Mouse (Mus musculus): ENCODE measurements at regions not wholly inside any gene's neighbourhood (a gene's known extent, or its start where the extent isn't known, plus 50 kb on each side); places are given as distances from the start of the nearest gene placed in this dataset.
"Not testable (repeated sequence)": the region's sequence is repeated elsewhere in the genome, so short reads cannot be mapped to it uniquely, and the experiment has no call there.

DNA sequence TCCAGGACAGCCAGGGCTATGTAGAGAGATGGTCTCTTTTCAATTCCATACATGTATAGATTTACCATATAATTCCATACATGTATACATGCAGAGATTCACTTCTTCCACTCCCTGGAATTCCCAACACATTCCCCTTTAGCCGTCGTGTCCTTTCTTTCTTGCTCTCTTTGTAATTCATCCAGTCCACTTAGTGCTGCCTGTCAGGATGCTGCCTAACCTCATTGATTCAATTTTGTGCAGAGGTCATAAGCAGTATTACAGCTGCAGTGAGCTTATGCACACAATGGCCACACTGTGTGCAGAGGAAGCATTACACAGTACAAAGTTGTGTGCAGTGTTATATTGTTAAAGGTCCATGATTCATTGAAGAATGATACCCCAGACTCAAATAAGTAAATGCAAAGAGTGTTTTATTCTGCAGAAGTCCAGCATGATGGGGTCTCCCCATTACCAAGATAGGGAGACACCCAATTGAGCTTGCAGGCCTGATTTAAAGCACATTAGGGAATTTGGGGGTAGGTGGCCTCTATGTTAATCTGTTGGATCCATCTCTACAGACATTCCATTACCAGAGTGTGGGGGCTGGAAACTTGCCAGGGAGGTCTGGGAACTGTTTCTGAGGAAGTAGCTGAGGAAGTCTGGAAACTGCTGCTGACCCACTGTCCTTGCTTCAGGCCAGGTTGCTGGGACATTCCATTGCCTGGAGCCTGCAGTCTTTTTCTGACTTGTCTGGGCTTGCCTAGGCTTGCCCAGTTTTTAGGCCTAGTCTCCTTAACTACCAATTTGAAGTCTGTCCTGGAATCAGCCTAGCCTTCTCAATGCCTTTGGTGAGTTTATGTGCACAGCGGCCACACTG is 72.8 kb downstream of the Fam161a start:
- no peak for ATAC-seq (replicated peaks; ENCODE audit: insufficient number of reproducible peaks, low FRiP score, low TSS enrichment, poor library complexity, severe bottlenecking)

DNA sequence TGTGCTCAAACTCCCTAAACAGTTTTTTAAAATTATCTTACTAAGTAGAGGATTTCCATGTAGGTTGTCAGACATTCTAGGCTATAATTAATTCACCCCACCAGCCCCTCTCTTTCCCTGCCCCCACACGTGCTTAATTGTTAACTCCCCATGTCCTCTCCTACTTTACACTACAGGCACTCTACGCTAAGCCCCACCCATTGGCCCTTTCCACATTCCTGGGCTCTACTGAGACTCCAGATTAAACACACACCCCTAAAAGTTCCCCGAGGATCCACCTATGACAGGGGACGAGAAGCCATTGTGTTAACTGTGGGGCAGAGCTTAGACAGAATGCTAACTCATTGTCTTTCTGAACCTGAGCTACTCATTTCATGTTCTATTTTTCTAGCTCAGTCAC is 74.3 kb downstream of the Fam161a start:
- no peak for ATAC-seq (replicated peaks; ENCODE audit: insufficient number of reproducible peaks, low FRiP score, low TSS enrichment, poor library complexity, severe bottlenecking)

- not testable (repeated sequence) for ATAC-seq (replicated peaks; ENCODE audit: insufficient number of reproducible peaks, low FRiP score, low TSS enrichment, poor library complexity, severe bottlenecking)
Observed at GRCm38 (mm10) chr11:23083811-23084210, 76.5 kb downstream of the Fam161a start.

- no peak for ATAC-seq (replicated peaks; ENCODE audit: insufficient number of reproducible peaks, low FRiP score, low TSS enrichment, poor library complexity, severe bottlenecking)
Observed at GRCm38 (mm10) chr11:23095287-23095686, 88.0 kb downstream of the Fam161a start.

DNA sequence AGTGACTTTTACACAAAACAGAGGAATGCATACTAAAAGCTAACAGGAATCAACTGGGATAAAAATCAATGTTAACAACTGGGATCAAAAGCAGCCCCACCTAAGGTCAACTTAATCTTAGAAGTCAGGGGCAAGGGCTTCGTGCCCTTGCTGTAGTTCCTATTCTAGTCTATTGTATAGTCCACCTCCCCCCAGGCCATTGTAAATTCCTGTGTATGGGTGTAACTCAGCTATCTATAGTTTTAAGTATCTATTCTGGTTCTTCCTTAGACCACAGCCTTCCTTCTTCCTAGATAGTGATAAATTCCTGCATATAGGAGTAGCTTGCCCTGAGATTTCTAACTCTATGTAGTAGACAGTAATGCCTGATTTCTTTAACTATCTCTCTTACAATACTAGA is 88.4 kb downstream of the Fam161a start:
- ATAC-seq (replicated peaks; ENCODE audit: insufficient number of reproducible peaks, low FRiP score, low TSS enrichment, poor library complexity, severe bottlenecking): not testable (repeated sequence)

DNA sequence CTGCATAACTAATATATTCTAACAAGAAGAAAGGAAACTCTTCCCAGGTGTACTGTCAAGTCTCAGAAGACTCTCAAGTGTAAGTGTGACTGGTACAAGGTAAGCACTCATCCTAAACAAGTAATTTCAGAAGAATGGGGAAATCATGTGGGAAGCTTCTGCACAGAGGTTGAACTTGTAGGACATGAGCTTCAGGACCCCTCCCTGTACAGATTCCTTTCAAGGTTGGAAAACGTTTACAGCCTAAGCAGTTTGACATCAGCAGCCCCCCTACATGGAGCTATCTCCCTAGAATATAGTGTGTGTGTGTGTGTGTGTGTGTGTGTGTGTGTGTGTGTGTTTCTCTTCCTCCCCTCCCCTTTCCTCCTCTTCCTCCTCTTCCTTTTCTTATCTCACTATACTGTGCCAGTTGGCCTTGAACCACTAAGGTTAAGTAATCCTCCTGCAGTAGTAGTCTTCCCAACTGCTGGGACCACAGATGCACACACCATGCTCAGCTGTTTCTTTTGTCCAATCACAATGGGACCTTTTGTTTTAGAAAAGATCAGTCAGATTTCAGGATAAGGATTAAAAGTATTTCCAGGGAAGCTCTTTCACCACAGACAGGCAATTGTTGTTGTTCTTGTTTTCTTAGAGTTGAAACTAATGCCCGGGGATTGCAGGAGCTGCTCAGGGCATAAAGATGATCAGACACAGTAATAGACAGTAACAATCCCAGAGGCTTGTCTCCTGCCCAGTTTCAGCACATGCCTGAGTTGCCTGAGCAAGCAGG is 89.3 kb downstream of the Fam161a start:
- ATAC-seq (replicated peaks; ENCODE audit: insufficient number of reproducible peaks, low FRiP score, low TSS enrichment, poor library complexity, severe bottlenecking): no peak

DNA sequence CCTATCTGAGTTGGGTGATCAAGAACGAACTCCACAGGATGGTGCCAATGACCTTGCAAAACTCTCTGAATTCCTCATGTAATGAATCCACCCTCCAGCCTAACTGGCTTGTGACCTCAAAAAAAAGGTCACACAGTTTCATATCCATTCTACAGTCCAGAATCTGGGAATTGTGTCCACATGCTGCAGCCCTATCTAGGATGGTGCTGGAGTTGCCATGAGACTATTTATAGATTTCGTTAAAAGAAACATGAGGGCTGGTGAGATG is 89.8 kb downstream of the Fam161a start:
- no peak for ATAC-seq (replicated peaks; ENCODE audit: insufficient number of reproducible peaks, low FRiP score, low TSS enrichment, poor library complexity, severe bottlenecking)

GRCm38 (mm10) chr11:23114636-23115035 is 107.3 kb downstream of the Fam161a start:
- ATAC-seq (replicated peaks; ENCODE audit: insufficient number of reproducible peaks, low FRiP score, low TSS enrichment, poor library complexity, severe bottlenecking): no peak

GRCm38 (mm10) chr11:23120533-23121210 is 113.3 kb downstream of the Fam161a start:
- ATAC-seq (replicated peaks; ENCODE audit: insufficient number of reproducible peaks, low FRiP score, low TSS enrichment, poor library complexity, severe bottlenecking): no peak

DNA sequence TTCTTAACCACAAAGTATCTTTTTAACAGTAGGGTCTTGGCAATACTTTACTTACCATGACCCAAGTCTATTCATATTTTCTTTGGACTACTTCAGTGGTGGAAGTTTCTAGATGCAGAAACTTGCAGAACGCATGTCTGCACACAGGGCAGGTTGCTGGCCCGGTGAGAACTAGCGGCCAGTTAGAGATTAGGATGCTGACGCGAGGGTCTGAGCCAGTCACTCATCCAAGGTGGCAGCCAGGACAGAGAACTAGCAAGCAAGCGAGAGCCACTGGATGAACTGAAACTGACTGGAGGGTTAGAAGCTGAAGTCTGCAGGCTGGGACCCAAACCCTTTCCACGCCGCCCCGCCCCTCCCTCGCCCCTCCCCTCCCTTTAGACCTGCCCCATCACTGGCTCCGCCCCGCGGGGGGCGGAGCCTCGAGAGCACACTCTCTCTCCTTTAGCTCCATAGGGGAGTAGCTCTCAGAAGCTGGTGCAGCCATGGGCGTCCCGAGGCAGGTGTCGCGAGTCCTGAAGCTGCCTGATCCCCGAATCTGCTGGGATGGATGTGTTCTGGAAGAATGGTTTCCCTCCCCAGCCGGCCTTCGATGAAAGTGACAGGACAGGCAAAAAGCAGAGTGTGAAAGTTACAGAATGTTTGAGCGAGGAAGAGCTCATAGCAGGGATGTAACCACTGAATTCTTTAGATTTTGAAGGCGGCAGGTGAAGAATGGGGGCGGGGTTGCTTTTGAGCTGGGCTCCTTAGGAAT is 117.0 kb downstream of the Fam161a start:
- 0 out of 2 replicates have a peak, but pooled peaks have one; percentile 43 for ATAC-seq (replicated peaks; ENCODE audit: insufficient number of reproducible peaks, low FRiP score, low TSS enrichment, poor library complexity, severe bottlenecking)

DNA sequence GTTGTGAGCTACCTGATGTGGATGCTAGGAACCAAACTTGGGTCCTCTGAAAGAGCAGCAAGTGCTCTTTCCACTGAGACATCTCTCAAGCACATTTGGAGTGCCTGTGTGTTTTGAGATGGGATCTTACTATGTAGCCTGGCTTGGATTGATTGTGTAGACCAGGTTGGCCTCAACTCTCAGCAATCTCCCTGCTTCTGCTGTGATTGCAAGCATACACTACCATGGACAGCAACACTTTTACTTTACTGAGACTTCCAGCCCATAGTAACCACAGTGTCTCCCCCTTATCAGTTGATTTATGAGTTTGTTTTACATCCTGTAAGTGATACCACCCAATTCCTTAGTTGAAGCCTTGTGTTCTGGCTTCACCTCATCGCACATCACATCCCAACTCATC is 123.8 kb downstream of the Fam161a start:
- no peak for ATAC-seq (replicated peaks; ENCODE audit: insufficient number of reproducible peaks, low FRiP score, low TSS enrichment, poor library complexity, severe bottlenecking)

DNA sequence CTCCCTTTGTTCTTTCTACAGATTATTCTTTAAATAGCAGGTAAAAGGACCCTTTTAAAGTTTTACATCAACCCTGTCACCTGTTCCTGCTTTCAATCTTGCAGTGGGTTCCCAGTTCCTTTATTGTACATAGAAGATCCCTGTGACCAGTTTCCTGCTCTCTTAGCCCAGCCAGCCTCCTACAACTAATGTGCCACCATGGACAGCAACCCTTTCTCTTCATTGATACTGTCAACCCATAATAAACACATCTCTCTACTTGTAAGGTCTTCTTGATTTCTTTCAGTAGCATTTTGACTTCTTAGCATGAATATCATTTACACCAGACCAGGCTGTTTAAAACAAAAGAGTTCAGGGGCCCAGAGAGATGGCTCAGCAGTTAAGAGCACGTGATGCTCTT is 124.2 kb upstream of the Xpo1 start:
- no peak for ATAC-seq (replicated peaks; ENCODE audit: insufficient number of reproducible peaks, low FRiP score, low TSS enrichment, poor library complexity, severe bottlenecking)

DNA sequence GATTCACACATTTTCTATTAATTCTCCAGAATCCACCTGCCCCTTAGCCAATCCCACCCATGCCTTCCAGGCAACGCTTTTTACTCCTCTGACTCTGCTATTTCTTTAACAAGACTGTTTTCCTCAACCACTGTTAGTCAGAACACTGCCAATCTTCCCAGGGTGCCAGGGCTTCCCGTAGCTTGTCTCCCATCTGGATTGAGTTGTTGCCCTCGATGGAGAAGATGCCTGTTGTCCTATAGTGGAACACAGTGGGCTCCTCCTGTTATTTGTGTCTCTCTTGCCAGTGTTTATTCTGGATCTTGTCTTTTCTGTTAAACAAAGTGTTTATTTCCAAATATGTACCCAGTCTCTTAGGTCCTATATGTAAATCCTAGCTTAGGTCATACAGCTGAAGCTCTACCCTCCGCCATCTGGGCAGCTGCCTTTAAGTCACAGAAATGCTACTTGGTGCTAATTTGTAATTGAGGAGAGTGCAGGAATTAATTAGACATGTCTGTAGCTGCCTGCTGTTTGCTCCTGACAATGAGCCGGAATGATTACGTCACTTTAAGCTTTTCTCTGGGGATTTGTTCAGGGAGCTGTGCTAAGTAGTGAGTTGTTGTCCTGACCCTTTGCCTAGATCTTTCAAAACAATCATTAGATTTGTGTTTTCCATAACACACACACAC is 115.3 kb upstream of the Xpo1 start:
- no peak for ATAC-seq (replicated peaks; ENCODE audit: insufficient number of reproducible peaks, low FRiP score, low TSS enrichment, poor library complexity, severe bottlenecking)

GRCm38 (mm10) chr11:23141100-23141837 is 114.6 kb upstream of the Xpo1 start:
- ATAC-seq (replicated peaks; ENCODE audit: insufficient number of reproducible peaks, low FRiP score, low TSS enrichment, poor library complexity, severe bottlenecking): no peak

GRCm38 (mm10) chr11:23148048-23148596 is 107.7 kb upstream of the Xpo1 start:
- ATAC-seq (replicated peaks; ENCODE audit: insufficient number of reproducible peaks, low FRiP score, low TSS enrichment, poor library complexity, severe bottlenecking): no peak

DNA sequence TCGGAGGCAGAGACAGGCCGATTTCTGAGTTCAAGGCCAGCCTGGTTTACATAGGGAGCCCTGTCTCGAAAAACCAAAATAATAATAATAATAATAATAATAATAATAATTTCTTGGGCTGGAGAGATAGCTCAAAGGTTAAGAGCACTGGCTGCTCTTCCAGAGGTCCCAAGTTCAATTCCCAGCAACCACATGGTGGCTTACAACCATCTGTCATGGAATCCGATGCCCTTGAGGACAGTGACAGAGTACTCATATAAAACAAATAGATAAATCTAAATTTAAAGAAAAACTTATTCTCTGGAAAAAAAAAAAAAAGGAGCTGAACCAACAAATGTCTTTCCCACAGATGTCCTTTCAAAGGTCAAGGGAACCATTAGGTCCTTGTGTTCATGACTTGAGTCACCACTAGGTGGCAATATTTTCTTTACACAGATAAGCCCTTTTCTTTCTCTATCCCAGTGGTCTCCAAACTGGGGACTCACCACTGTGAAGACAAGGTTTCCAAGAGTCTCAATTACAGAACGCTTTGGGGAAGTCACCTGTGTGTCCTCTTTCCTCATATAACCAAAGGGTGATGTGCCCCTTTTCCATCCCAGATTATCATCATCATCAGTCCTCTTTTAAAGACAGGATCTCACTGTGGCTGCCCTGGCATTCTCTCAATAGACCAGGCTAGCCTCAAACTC is 106.1 kb upstream of the Xpo1 start:
- ATAC-seq (replicated peaks; ENCODE audit: insufficient number of reproducible peaks, low FRiP score, low TSS enrichment, poor library complexity, severe bottlenecking): no peak

- ATAC-seq (replicated peaks; ENCODE audit: insufficient number of reproducible peaks, low FRiP score, low TSS enrichment, poor library complexity, severe bottlenecking): no peak
Observed at GRCm38 (mm10) chr11:23154851-23155250, 101.0 kb upstream of the Xpo1 start.
